Mouse (Mus musculus): ENCODE measurements around the gene Mrpl43.
A peak's percentile ranks its signal among the peaks of the same experiment; 100 is the strongest.

DNA sequence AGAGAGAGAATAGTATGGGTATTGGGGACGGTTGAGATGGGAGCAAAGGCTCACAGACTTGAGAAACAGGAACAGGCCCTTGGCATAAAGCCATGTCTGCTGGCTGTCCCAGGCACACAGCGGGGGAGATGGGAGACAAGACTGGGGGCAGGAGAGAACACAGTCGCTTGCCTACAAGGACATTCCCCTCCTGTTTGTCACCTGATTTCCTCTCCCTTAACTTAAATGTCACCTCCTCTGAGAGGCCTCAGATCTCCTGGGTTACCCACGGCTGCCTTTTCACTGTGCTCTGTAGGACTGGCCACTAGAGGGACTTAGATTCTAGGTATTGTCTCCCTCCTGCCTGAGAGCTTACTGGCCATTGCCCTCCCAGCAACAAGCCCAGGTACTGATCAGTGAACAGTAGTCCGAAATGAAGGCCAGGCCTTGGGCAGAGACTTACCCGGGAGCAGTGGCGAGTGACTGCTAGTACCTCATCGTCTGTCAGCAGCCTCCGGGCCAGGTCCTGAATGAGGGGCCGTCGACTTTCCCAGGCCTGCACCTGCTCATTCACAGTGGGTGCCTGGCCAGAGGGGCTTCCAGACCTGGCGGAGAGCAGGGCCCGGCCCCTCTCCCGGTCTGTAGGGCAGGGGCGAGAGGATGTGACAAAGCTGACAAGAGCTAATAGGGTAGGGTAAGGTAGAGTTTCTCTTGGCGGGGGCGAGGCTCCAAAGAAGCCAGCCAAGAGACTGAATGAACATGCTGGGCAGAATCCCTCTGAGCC, 26.5 kb upstream of the Mrpl43 start:
- TF ChIP-seq POLR2A (IDR thresholded peaks at IDR 0.05; ENCODE audit: control insufficient read depth, low read depth, low read length) (no peak), CTCF (IDR thresholded peaks at IDR 0.05; ENCODE audit: control insufficient read depth, insufficient read depth, insufficient replicate concordance, low read depth, low read length) (peak; percentile 29; the same call in 1 of the 2 replicates)
